18 mouse cellular contexts compared by ENCODE assay signal in genomic region chr17:89725534-89725933, GRCm38 (mm10).
DNase-seq lines count a peak whose midpoint lies in the region; ATAC-seq and TF ChIP-seq lines count a peak whose summit lies in the region.
"Had no signal": no experiment of that assay in that cellular context is flagged by ENCODE, and none has a peak within 500 bp of the region (broad histone marks: within the 10 kb centered on the region; RNA-seq: fewer than 3 reads in every experiment).

No protein-coding gene starts in this region.

- no peaks in the 10 kb centered on the region for H3K4me1 ChIP-seq in forebrain, embryonic 14.5 days (ENCODE audit: control insufficient read depth, insufficient read depth, low read length)
- H3K4me1 ChIP-seq in forebrain, embryonic 13.5 days = no peaks in the 10 kb centered on the region
- H3K4me1 ChIP-seq: embryonic facial prominence, embryonic 13.5 days; heart, embryonic 12.5 days; kidney, embryonic 15.5 days; midbrain, embryonic 15.5 days had no signal

- peak; percentile 3 for DNase-seq in forebrain, embryonic 14.5 days (ENCODE audit: low spot score)
- no peak for DNase-seq in layer of hippocampus, adult 2 months (ENCODE audit: low spot score in 2 of 2)
- no peak for DNase-seq in layer of hippocampus, postnatal 14 days (ENCODE audit: low spot score in 2 of 2)
- DNase-seq in retina, postnatal 1 day = peak; percentile 4
- no peak for DNase-seq in retina, embryonic 14.5 days (ENCODE audit: low spot score)
- DNase-seq in adrenal gland, postnatal 14 days = no peak
- DNase-seq: adrenal gland, postnatal 25 days; cerebellum, adult 8-10 months; gastrocnemius, postnatal 36 days; lung, adult 18-20 months; right cerebral cortex, adult 18-20 months; thymus, adult 2 months had no signal

- H3K27ac ChIP-seq in forebrain, embryonic 14.5 days (ENCODE audit: low read depth, low read length) = no peak overlapping the region
- no peak overlapping the region for H3K27ac ChIP-seq in forebrain, embryonic 13.5 days
- H3K27ac ChIP-seq in layer of hippocampus, adult 2 months = no peak overlapping the region
- H3K27ac ChIP-seq: embryonic facial prominence, embryonic 13.5 days; kidney, embryonic 15.5 days; midbrain, embryonic 15.5 days had no signal

- H3K9me3 ChIP-seq in forebrain, embryonic 14.5 days (replicated peaks; ENCODE audit: control insufficient read depth, low read length) = no peaks in the 10 kb centered on the region
- no peaks in the 10 kb centered on the region for H3K9me3 ChIP-seq in forebrain, embryonic 13.5 days (replicated peaks)
- H3K9me3 ChIP-seq: embryonic facial prominence, embryonic 13.5 days; heart, embryonic 12.5 days; kidney, embryonic 15.5 days; midbrain, embryonic 15.5 days had no signal

- no peak overlapping the region for H3K4me3 ChIP-seq in forebrain, embryonic 14.5 days (ENCODE audit: low read depth, low read length)
- H3K4me3 ChIP-seq in forebrain, embryonic 13.5 days = no peak overlapping the region
- H3K4me3 ChIP-seq in layer of hippocampus, adult 2 months = no peak overlapping the region
- H3K4me3 ChIP-seq: embryonic facial prominence, embryonic 13.5 days; heart, embryonic 12.5 days; kidney, embryonic 15.5 days; midbrain, embryonic 15.5 days had no signal

- no peaks in the 10 kb centered on the region for H3K27me3 ChIP-seq in forebrain, embryonic 14.5 days (replicated peaks; ENCODE audit: control insufficient read depth, insufficient read depth, low read length)
- H3K27me3 ChIP-seq in forebrain, embryonic 13.5 days = no peaks in the 10 kb centered on the region
- H3K27me3 ChIP-seq: embryonic facial prominence, embryonic 13.5 days; heart, embryonic 12.5 days; kidney, embryonic 15.5 days; midbrain, embryonic 15.5 days had no signal

- WGBS in forebrain, embryonic 14.5 days = 64% methylated on average over 3 of the region's 3 CpGs
- 58% methylated on average over 3 of the region's 3 CpGs for WGBS in forebrain, embryonic 13.5 days

- ATAC-seq in forebrain, embryonic 14.5 days = no peak
- ATAC-seq in forebrain, embryonic 13.5 days = no peak
- ATAC-seq in activated CD4-positive, CD25-positive, alpha-beta regulatory T cell, adult 4 months = no peak
- ATAC-seq: midbrain, embryonic 15.5 days had no signal

- H3K9ac ChIP-seq in forebrain, embryonic 14.5 days (ENCODE audit: low read length) = no peak overlapping the region
- no peak overlapping the region for H3K9ac ChIP-seq in forebrain, embryonic 13.5 days
- H3K9ac ChIP-seq: embryonic facial prominence, embryonic 13.5 days; heart, embryonic 12.5 days; kidney, embryonic 15.5 days; midbrain, embryonic 15.5 days had no signal

- H3K4me2 ChIP-seq in forebrain, embryonic 14.5 days (ENCODE audit: low read length) = no peak overlapping the region
- no peak overlapping the region for H3K4me2 ChIP-seq in forebrain, embryonic 13.5 days
- H3K4me2 ChIP-seq: embryonic facial prominence, embryonic 13.5 days; heart, embryonic 12.5 days; kidney, embryonic 15.5 days; midbrain, embryonic 15.5 days had no signal

- no peaks in the 10 kb centered on the region for H3K36me3 ChIP-seq in forebrain, embryonic 14.5 days (ENCODE audit: control insufficient read depth, insufficient read depth, low read length)
- H3K36me3 ChIP-seq in forebrain, embryonic 13.5 days (ENCODE audit: poor library complexity, severe bottlenecking) = no peaks in the 10 kb centered on the region
- H3K36me3 ChIP-seq: embryonic facial prominence, embryonic 13.5 days; heart, embryonic 12.5 days; kidney, embryonic 15.5 days; midbrain, embryonic 15.5 days had no signal

- peak; percentile 62 for TF ChIP-seq CTCF in layer of hippocampus, adult 2 months (conservative IDR thresholded peaks at IDR 0.05)

Comparison
In these comparisons a context has a peak if more than half of its experiments do, and no peak if none do; other contexts are left out.
1. DNase-seq: peak in forebrain, embryonic 14.5 days (single experiment) and retina, postnatal 1 day (single experiment); none in layer of hippocampus, adult 2 months (0 of 2), layer of hippocampus, postnatal 14 days (0 of 2), retina, embryonic 14.5 days (single experiment) and adrenal gland, postnatal 14 days (single experiment).